Mouse (Mus musculus): ENCODE measurements around the gene Slc4a2.

DNA sequence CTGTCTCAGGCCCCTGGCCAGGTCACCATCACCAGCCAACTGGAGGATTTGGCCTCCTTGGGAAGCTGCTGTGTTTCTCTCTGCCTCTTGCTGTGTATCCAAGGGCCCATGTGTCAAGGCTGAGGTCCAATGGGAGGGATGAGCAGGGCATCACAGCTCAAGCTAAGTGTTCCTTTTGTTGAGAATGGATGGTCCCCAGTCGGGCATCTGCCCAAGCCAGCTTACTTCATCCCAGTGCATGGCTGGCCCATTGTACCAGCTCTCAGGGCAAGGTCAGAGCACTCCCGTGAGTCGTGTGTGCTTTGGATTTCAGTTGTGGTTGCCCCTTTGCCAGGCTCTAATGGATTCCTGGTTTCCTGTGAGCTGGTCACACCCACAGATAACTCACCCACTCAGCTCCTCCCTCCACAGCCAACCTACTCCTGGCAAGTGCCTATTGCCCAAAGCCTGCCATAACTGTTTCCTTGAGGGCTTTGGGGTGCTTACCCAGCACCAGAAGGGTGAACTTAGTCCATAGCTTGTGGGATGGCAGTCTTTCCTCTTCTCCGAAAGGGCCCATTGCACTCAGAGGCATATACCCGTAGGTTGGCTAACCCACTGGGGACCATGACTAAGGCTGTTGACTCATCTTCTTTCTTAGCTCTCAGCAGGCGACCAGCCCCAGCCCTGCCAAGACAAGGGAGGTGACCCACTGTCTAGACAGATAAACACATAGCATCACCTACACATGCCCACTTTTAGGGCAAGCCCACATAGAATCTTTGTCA lies 18.9 kb upstream of the Slc4a2 start:
- no peak for TF ChIP-seq GATA2 (IDR thresholded peaks at IDR 0.05; ENCODE audit: borderline replicate concordance, low read depth, low read length)
- TF ChIP-seq CTCF (IDR thresholded peaks at IDR 0.05; ENCODE audit: low read depth, low read length), result no peak
- no peak for TF ChIP-seq POLR2AphosphoS5 (IDR thresholded peaks at IDR 0.05; ENCODE audit: insufficient replicate concordance, low read depth, low read length)

All from G1E (cell line).